In genomic region chr11:32101059-32101632, GRCm38 (mm10) we compare ENCODE assay signal across 14 mouse cellular contexts.
A peak's percentile ranks its signal among the peaks of the same experiment; 100 is the strongest.
DNase-seq lines count a peak whose midpoint lies in the region; ATAC-seq and TF ChIP-seq lines count a peak whose summit lies in the region.
"Had no signal": no experiment of that assay in that cellular context is flagged by ENCODE, and none has a peak within 500 bp of the region (broad histone marks: within the 10 kb centered on the region; RNA-seq: fewer than 3 reads in every experiment).

No protein-coding gene starts in this region.

- H3K9me3 ChIP-seq in hindbrain, embryonic 10.5 days, result no peaks in the 10 kb centered on the region
- H3K9me3 ChIP-seq in hindbrain, embryonic 11.5 days (ENCODE audit: control insufficient read depth, low read length), result no peaks in the 10 kb centered on the region
- no peaks in the 10 kb centered on the region for H3K9me3 ChIP-seq in lung, embryonic 15.5 days
- H3K9me3 ChIP-seq in lung, postnatal 0 days (ENCODE audit: low read length), result no peaks in the 10 kb centered on the region
- no peaks in the 10 kb centered on the region for H3K9me3 ChIP-seq in hindbrain, embryonic 16.5 days (ENCODE audit: control insufficient read depth, low read length)
- H3K9me3 ChIP-seq in midbrain, postnatal 0 days (ENCODE audit: low read length), result no peaks in the 10 kb centered on the region
- H3K9me3 ChIP-seq: embryonic facial prominence, embryonic 12.5 days had no signal

- H3K27ac ChIP-seq in hindbrain, embryonic 10.5 days, result peak overlapping the region; percentile 56; the same call in 1 of the 2 replicates
- H3K27ac ChIP-seq in hindbrain, embryonic 11.5 days (ENCODE audit: low read depth, low read length), result no peak overlapping the region
- no peak overlapping the region for H3K27ac ChIP-seq in lung, embryonic 15.5 days
- no peak overlapping the region for H3K27ac ChIP-seq in lung, postnatal 0 days (ENCODE audit: low read length)
- H3K27ac ChIP-seq in hindbrain, embryonic 16.5 days (ENCODE audit: low read depth, low read length), result no peak overlapping the region
- H3K27ac ChIP-seq in midbrain, postnatal 0 days (ENCODE audit: low read depth, low read length), result peak overlapping the region; percentile 64; the same call in 1 of the 2 replicates
- H3K27ac ChIP-seq in thymus, adult 2 months (ENCODE audit: control insufficient read depth, insufficient read depth, low read length), result no peak overlapping the region
- H3K27ac ChIP-seq: embryonic facial prominence, embryonic 12.5 days had no signal

- no peak for TF ChIP-seq CTCF in lung, postnatal 0 days (IDR thresholded peaks at IDR 0.05)
- TF ChIP-seq CTCF in midbrain, postnatal 0 days (IDR thresholded peaks at IDR 0.05), result no peak
- TF ChIP-seq CTCF in thymus, adult 2 months (IDR thresholded peaks at IDR 0.05; ENCODE audit: borderline replicate concordance, control insufficient read depth, extremely low read depth, insufficient read depth, low read length, poor library complexity), result no peak

- 67% methylated on average over 3 of the region's 3 CpGs for WGBS in hindbrain, embryonic 10.5 days
- whole genome bisulfite sequencing in hindbrain, embryonic 11.5 days, result 50% methylated on average over 3 of the region's 3 CpGs
- WGBS in lung, embryonic 15.5 days, result 34% methylated on average over 3 of the region's 3 CpGs
- WGBS in lung, postnatal 0 days, result 39% methylated on average over 3 of the region's 3 CpGs
- 38% methylated on average over 3 of the region's 3 CpGs for WGBS in hindbrain, embryonic 16.5 days
- WGBS in midbrain, postnatal 0 days, result 45% methylated on average over 3 of the region's 3 CpGs
- 91% methylated on average over 3 of the region's 3 CpGs for WGBS in thymus, adult 2 months

- H3K9ac ChIP-seq in hindbrain, embryonic 11.5 days (ENCODE audit: low read depth, low read length), result no peak overlapping the region
- H3K9ac ChIP-seq in lung, embryonic 15.5 days, result no peak overlapping the region
- H3K9ac ChIP-seq in lung, postnatal 0 days (replicated peaks; ENCODE audit: low read depth), result no peak overlapping the region
- no peak overlapping the region for H3K9ac ChIP-seq in hindbrain, embryonic 16.5 days (ENCODE audit: low read depth, low read length)
- H3K9ac ChIP-seq in midbrain, postnatal 0 days (replicated peaks; ENCODE audit: low read length, poor library complexity, severe bottlenecking), result no peak overlapping the region
- H3K9ac ChIP-seq: embryonic facial prominence, embryonic 12.5 days had no signal

- no peak for TF ChIP-seq POLR2A in thymus, adult 2 months (IDR thresholded peaks at IDR 0.05; ENCODE audit: control insufficient read depth, extremely low read depth, insufficient read depth, low read length, poor library complexity)

- ATAC-seq in hindbrain, embryonic 11.5 days (ENCODE audit: low FRiP score), result no peak
- peak; percentile 33; the same call in 1 of the 2 replicates for ATAC-seq in lung, embryonic 15.5 days (ENCODE audit: borderline replicate concordance, extremely low read depth, low FRiP score, low TSS enrichment)
- no peak for ATAC-seq in lung, postnatal 0 days
- peak; percentile 40; the same call in 1 of the 2 replicates for ATAC-seq in hindbrain, embryonic 16.5 days
- ATAC-seq in midbrain, postnatal 0 days (ENCODE audit: low FRiP score), result no peak

- no peak for DNase-seq in hindbrain, embryonic 10.5 days (ENCODE audit: low spot score)
- no peak for DNase-seq in hindbrain, embryonic 11.5 days (ENCODE audit: low spot score)
- no peak for DNase-seq in lung, postnatal 0 days (ENCODE audit: low spot score)
- no peak for DNase-seq in midbrain, postnatal 0 days (ENCODE audit: low spot score)
- no peak for DNase-seq in thymus, adult 2 months
- DNase-seq in c-Kit-positive CD71-positive TER-119-positive erythroid progenitor cells, embryonic 14.5 days (ENCODE audit: low spot score), result no peak
- DNase-seq: cerebellum, postnatal 10 days; heart, postnatal 4 days; lung, postnatal 4 days had no signal

- no peak overlapping the region for H3K4me2 ChIP-seq in hindbrain, embryonic 11.5 days (replicated peaks; ENCODE audit: low read depth, low read length)
- no peak overlapping the region for H3K4me2 ChIP-seq in lung, embryonic 15.5 days
- H3K4me2 ChIP-seq in lung, postnatal 0 days (replicated peaks; ENCODE audit: low read depth, low read length), result no peak overlapping the region
- H3K4me2 ChIP-seq in hindbrain, embryonic 16.5 days (ENCODE audit: low read length), result no peak overlapping the region
- H3K4me2 ChIP-seq in midbrain, postnatal 0 days (ENCODE audit: low read depth, low read length, poor library complexity, severe bottlenecking), result no peak overlapping the region
- H3K4me2 ChIP-seq: embryonic facial prominence, embryonic 12.5 days; heart, embryonic 11.5 days; liver, embryonic 11.5 days had no signal

- H3K4me1 ChIP-seq in hindbrain, embryonic 10.5 days (replicated peaks), result peaks cover 28% of the 10 kb centered on the region
- H3K4me1 ChIP-seq in hindbrain, embryonic 11.5 days (replicated peaks; ENCODE audit: control insufficient read depth, insufficient read depth, low read length), result peaks cover 6% of the 10 kb centered on the region
- H3K4me1 ChIP-seq in lung, embryonic 15.5 days, result peaks cover 12% of the 10 kb centered on the region; the same call in 1 of the 2 replicates
- H3K4me1 ChIP-seq in lung, postnatal 0 days (ENCODE audit: insufficient read depth, low read depth, low read length), result no peaks in the 10 kb centered on the region
- H3K4me1 ChIP-seq in hindbrain, embryonic 16.5 days (ENCODE audit: control insufficient read depth, insufficient read depth, low read depth, low read length), result peaks cover 10% of the 10 kb centered on the region
- H3K4me1 ChIP-seq in midbrain, postnatal 0 days (ENCODE audit: insufficient read depth, low read length), result peaks cover 6% of the 10 kb centered on the region
- H3K4me1 ChIP-seq in thymus, adult 2 months (replicated peaks; ENCODE audit: control insufficient read depth, insufficient read depth, low read length), result peaks cover 13% of the 10 kb centered on the region

- H3K36me3 ChIP-seq in hindbrain, embryonic 10.5 days, result no peaks in the 10 kb centered on the region
- no peaks in the 10 kb centered on the region for H3K36me3 ChIP-seq in hindbrain, embryonic 11.5 days (ENCODE audit: control insufficient read depth, insufficient read depth, low read length)
- H3K36me3 ChIP-seq in lung, embryonic 15.5 days, result no peaks in the 10 kb centered on the region
- H3K36me3 ChIP-seq in lung, postnatal 0 days (ENCODE audit: insufficient read depth, low read length), result no peaks in the 10 kb centered on the region
- no peaks in the 10 kb centered on the region for H3K36me3 ChIP-seq in hindbrain, embryonic 16.5 days (ENCODE audit: control insufficient read depth, insufficient read depth, low read length)
- no peaks in the 10 kb centered on the region for H3K36me3 ChIP-seq in midbrain, postnatal 0 days (ENCODE audit: insufficient read depth, low read length)
- no peaks in the 10 kb centered on the region for H3K36me3 ChIP-seq in thymus, adult 2 months (ENCODE audit: control insufficient read depth, insufficient read depth, low read length)
- H3K36me3 ChIP-seq: embryonic facial prominence, embryonic 12.5 days had no signal

- no peak for TF ChIP-seq EP300 in lung, postnatal 0 days (IDR thresholded peaks at IDR 0.05)

- H3K27me3 ChIP-seq in hindbrain, embryonic 10.5 days (ENCODE audit: insufficient read depth, poor library complexity, severe bottlenecking), result peaks cover 8% of the 10 kb centered on the region; the same call in 1 of the 2 replicates
- H3K27me3 ChIP-seq in hindbrain, embryonic 11.5 days (ENCODE audit: control insufficient read depth, insufficient read depth, low read length), result no peaks in the 10 kb centered on the region
- H3K27me3 ChIP-seq in lung, embryonic 15.5 days, result no peaks in the 10 kb centered on the region
- H3K27me3 ChIP-seq in lung, postnatal 0 days (replicated peaks; ENCODE audit: insufficient read depth, low read length), result no peaks in the 10 kb centered on the region
- H3K27me3 ChIP-seq in hindbrain, embryonic 16.5 days (replicated peaks; ENCODE audit: control insufficient read depth, insufficient read depth, low read length), result no peaks in the 10 kb centered on the region
- no peaks in the 10 kb centered on the region for H3K27me3 ChIP-seq in midbrain, postnatal 0 days (ENCODE audit: insufficient read depth, low read length)
- H3K27me3 ChIP-seq in thymus, adult 2 months (ENCODE audit: control insufficient read depth, insufficient read depth, low read length), result no peaks in the 10 kb centered on the region
- H3K27me3 ChIP-seq: embryonic facial prominence, embryonic 12.5 days had no signal

- H3K4me3 ChIP-seq in hindbrain, embryonic 10.5 days, result no peak overlapping the region
- no peak overlapping the region for H3K4me3 ChIP-seq in hindbrain, embryonic 11.5 days (ENCODE audit: low read depth, low read length)
- no peak overlapping the region for H3K4me3 ChIP-seq in lung, embryonic 15.5 days
- H3K4me3 ChIP-seq in lung, postnatal 0 days (ENCODE audit: low read depth, low read length), result no peak overlapping the region
- no peak overlapping the region for H3K4me3 ChIP-seq in hindbrain, embryonic 16.5 days (ENCODE audit: low read length)
- no peak overlapping the region for H3K4me3 ChIP-seq in midbrain, postnatal 0 days (ENCODE audit: low read depth, low read length)
- no peak overlapping the region for H3K4me3 ChIP-seq in thymus, adult 2 months (ENCODE audit: control insufficient read depth, insufficient read depth, low read length)
- H3K4me3 ChIP-seq: embryonic facial prominence, embryonic 12.5 days had no signal

Comparison
In these comparisons a context has a peak if more than half of its experiments do, and no peak if none do; other contexts are left out.
1. H3K27ac ChIP-seq: peak in hindbrain, embryonic 10.5 days (single experiment) and midbrain, postnatal 0 days (single experiment); none in hindbrain, embryonic 11.5 days (single experiment), lung, embryonic 15.5 days (single experiment), lung, postnatal 0 days (single experiment), hindbrain, embryonic 16.5 days (single experiment) and thymus, adult 2 months (single experiment).
2. ATAC-seq: peak in lung, embryonic 15.5 days (single experiment) and hindbrain, embryonic 16.5 days (single experiment); none in hindbrain, embryonic 11.5 days (single experiment), lung, postnatal 0 days (single experiment) and midbrain, postnatal 0 days (single experiment).